Mouse (Mus musculus): ENCODE measurements around the gene Cela3b.

Gene Cela3b

DNA sequence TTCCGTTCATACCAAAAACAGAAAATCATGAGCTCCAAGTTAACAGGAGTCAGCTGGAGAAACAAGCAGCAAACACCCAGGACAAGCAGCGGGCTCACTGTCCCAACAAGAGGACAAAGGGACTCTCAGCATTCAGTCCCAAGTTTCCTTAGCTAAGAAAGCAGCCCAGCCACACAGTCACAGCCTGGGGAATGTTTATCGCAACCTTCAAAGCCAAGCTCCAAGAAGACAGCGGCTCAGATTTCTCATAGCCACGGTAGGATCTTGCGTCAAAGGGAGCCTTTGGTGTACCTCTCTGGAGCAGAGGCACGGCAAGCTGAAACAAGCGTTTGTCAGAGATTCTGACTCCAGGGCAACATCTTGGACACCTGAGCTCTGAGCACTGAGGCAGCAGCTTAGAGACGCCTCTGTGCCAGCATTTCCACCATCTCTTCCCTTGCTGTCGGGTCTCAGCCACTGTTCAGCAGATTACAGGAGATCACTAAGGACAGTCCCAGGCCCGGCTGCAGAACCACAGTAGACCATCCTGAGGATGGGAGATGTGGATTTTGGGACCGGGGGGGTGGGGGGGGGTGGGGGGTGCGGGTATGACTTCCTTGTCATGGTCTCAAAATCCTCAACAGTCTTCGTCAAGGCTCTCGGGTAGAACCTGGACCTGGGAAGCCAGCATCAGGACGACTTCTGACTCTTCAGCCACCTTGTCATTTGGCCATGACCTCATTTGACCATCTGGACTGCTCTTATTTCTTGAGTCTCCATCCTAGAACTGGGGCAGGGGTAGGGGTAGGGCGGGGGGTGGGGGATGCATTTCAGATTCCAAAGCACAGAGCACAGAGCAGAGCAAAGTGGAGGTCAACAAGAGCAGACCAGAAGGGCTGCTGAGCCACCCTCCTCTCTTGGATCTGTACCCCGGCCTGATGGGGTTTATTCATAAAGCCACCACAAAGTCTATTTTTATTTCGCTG is 54.7 kb downstream of the Cela3b start:
- no peak for DNase-seq (ENCODE audit: low spot score in 2 of 2)

DNA sequence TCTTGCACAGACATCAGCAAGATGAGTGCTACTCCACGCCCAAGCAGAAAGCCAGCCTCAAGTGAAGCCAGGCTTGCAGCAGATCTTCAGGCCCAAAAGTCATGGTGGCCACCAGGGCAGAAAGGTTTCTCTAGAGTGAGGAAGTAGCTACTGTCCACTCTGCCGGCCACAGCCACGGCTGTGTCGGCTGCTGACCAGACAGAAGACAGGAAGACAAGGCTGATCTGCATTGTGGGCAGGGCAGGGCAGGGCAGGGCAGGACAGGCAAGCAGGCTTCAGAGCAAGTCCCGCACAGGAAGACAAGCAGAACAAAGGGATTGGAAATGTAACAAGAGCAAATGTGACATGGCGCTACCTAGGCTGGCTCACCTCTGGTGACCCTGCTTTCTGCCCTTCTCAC is 56.6 kb downstream of the Cela3b start:
- DNase-seq (ENCODE audit: low spot score in 2 of 2): no peak

DNA sequence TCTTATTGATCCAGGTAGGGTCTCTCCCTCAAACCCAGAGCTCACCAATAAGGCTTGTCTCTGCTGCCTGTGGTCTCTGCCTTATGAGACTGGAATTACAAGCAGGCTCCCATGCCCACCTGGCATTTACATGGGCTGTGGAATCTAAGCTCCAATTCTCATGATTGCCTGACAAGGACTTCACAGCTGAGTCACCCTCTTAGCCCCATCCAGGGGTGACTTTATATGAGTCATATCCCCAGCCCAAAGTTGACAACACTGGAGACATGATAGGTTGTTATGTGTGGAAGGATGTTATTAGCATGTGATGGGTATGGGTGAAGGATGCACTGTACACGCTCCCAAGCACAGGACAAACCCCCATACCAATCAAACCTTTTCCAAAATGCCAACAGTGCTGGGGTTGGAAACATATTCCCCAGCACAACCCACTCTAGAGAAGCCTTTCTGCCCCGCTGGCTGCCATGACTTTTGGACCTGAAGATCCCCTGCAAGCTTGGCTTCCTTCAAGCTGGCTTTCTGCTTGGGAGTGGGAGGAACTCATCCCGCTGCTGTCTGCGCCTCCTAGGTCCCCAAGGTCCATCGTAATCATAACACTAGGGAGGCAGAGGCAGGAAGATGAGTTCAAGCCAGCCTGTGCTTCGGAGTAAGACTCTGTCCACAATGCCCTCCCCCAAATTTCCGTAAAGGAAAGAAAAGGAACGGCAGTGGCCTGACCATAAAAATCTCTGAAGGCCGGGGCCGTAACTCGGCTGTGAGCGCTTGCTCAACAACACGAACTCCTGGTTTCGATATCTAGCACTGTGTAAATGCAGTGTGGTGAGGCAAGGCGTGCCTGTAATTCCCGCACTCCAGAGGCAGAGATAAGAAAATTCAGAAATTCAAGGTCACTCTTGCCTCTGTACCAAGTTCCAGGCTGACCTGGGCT is 58.5 kb downstream of the Cela3b start:
- DNase-seq (ENCODE audit: low spot score in 2 of 2): no peak
